Mouse (Mus musculus) right cerebral cortex, postnatal 14 days (tissue): ENCODE results near the gene Sel1l3.

ENCODE experiments used
- DNase-seq: peaks from one replicate; pipeline ENCODE4 v3.0.0; 2022

Sel1l3 gene

GRCm38 (mm10) chr5:53172256-53172636, 41.5 kb downstream of the Sel1l3 start:
- no peak for DNase-seq

GRCm38 (mm10) chr5:53171611-53172255, 42.0 kb downstream of the Sel1l3 start:
- no peak for DNase-seq

- no peak for DNase-seq
Measured at GRCm38 (mm10) chr5:53167564-53167963, 46.2 kb downstream of the Sel1l3 start.

- no peak for DNase-seq
Measured at GRCm38 (mm10) chr5:53165672-53166071, 48.1 kb downstream of the Sel1l3 start.

GRCm38 (mm10) chr5:53162436-53162835, 51.3 kb downstream of the Sel1l3 start:
- peak; percentile 48 for DNase-seq

GRCm38 (mm10) chr5:53161506-53162186, 52.1 kb downstream of the Sel1l3 start:
- no peak for DNase-seq

GRCm38 (mm10) chr5:53160207-53160606, 53.5 kb downstream of the Sel1l3 start:
- no peak for DNase-seq

GRCm38 (mm10) chr5:53159631-53160030, 54.1 kb downstream of the Sel1l3 start:
- DNase-seq, result no peak

GRCm38 (mm10) chr5:53159166-53159565, 54.6 kb downstream of the Sel1l3 start:
- no peak for DNase-seq

GRCm38 (mm10) chr5:53155985-53156679, 57.6 kb downstream of the Sel1l3 start:
- no peak for DNase-seq

- peak; percentile 72 for DNase-seq
Measured at GRCm38 (mm10) chr5:53154501-53154900, 59.2 kb downstream of the Sel1l3 start.

GRCm38 (mm10) chr5:53154078-53154477, 59.6 kb downstream of the Sel1l3 start:
- no peak for DNase-seq

GRCm38 (mm10) chr5:53153144-53153543, 60.6 kb downstream of the Sel1l3 start:
- DNase-seq, result no peak

- DNase-seq, result no peak
Measured at GRCm38 (mm10) chr5:53151379-53151960, 62.3 kb downstream of the Sel1l3 start.

GRCm38 (mm10) chr5:53148960-53149685, 64.6 kb downstream of the Sel1l3 start:
- DNase-seq, result no peak

GRCm38 (mm10) chr5:53148160-53148923, 65.4 kb downstream of the Sel1l3 start:
- DNase-seq, result no peak

GRCm38 (mm10) chr5:53147418-53147817, 66.3 kb downstream of the Sel1l3 start:
- no peak for DNase-seq

- DNase-seq, result no peak
Measured at GRCm38 (mm10) chr5:53146684-53147061, 67.1 kb downstream of the Sel1l3 start.

- DNase-seq, result no peak
Measured at GRCm38 (mm10) chr5:53146049-53146683, 67.6 kb downstream of the Sel1l3 start.

GRCm38 (mm10) chr5:53142587-53142986, 71.1 kb downstream of the Sel1l3 start:
- peak; percentile 54 for DNase-seq

GRCm38 (mm10) chr5:53140158-53140927, 73.4 kb downstream of the Sel1l3 start:
- no peak for DNase-seq
